Mouse (Mus musculus) kidney, adult 2 months (tissue): ENCODE results near the gene A730009L09Rik.

Experiments used
- CTCF ChIP-seq: fragments of 200-500 bp; conservative IDR thresholded peaks from 2 replicates; pipeline ENCODE4 v1.5.1; 2011; ENCODE audit warnings: low read depth, mild to moderate bottlenecking, control low read depth, low read length, moderate library complexity, mixed read lengths; ENCODE audit not compliant: insufficient read depth, insufficient read length
- POLR2A ChIP-seq: fragments of 200-500 bp; IDR thresholded peaks from one replicate; pipeline ENCODE4 v1.6.1; 2011; ENCODE audit warnings: low read depth, low read length, control low read depth

- TF ChIP-seq CTCF (no peak), POLR2A (no peak)
Observed at GRCm38 (mm10) chr16:84523061-84523460, 8.1 kb downstream of the A730009L09Rik start.
